Mouse (Mus musculus): ENCODE results near the gene Zfp980. TPM values are rescaled to one million over a fixed set of nuclear protein-coding genes. Genes with fewer than 3 reads are reported as not detected.

Zfp980 gene
- not detected for polyA plus RNA-seq (2014; fragmentation: Illumina TruSeq; extraction: RNeasy Lipid Tissue Mini Kit (QIAGEN cat#74804); ENCODE audit: low read depth, low replicate concordance)

DNA sequence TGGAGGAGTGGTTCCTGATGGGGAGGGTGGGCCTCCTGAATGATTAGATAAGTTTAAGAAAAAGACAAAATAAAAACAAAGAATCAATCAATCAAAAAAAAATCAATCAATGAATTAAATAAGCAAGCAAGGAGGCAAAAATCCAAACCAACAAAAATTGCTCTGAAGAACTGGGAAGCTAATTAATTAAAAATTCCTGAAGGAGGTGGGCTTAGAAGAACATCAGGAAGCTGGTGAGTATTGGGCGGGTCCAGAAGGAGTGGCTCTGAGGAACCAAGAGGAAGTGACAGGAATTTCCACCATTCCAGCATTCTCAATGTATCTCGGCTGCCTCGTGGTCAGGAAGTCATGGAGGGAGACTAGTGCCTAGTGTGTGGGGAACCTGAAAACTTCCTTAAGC, at the start of gene Zfp980:
Zfp980 (plus strand) TSS at position 301 of the 400 bp plus-strand sequence.

Other genes with a start within 250 kb of the Zfp980 start
- gene Zfp990, start 159.9 kb upstream of the Zfp980 start, polyA plus RNA-seq (2014; fragmentation: Illumina TruSeq; extraction: RNeasy Lipid Tissue Mini Kit (QIAGEN cat#74804); ENCODE audit: low read depth, low replicate concordance) = not detected
- gene Gm13212, start 85.5 kb upstream of the Zfp980 start, polyA plus RNA-seq (2014; fragmentation: Illumina TruSeq; extraction: RNeasy Lipid Tissue Mini Kit (QIAGEN cat#74804); ENCODE audit: low read depth, low replicate concordance) = 1.5 TPM
- gene Zfp986, start 198.1 kb downstream of the Zfp980 start, polyA plus RNA-seq (2014; fragmentation: Illumina TruSeq; extraction: RNeasy Lipid Tissue Mini Kit (QIAGEN cat#74804); ENCODE audit: low read depth, low replicate concordance) = not detected

All from kidney, adult 10 weeks (tissue).